Mouse (Mus musculus) olfactory bulb, adult 2 months (tissue): ENCODE measurements around the gene Cited4.

Experiments used
- CTCF ChIP-seq: fragments of 200-500 bp; IDR thresholded peaks from 2 replicates; pipeline ENCODE4 v1.5.1; 2012; ENCODE audit warnings: low read depth, mild to moderate bottlenecking, low read length, moderate library complexity; ENCODE audit not compliant: insufficient read depth
- POLR2A ChIP-seq: fragments of 200-500 bp; IDR thresholded peaks from 2 replicates; pipeline ENCODE4 v1.6.1; 2012; ENCODE audit warnings: mild to moderate bottlenecking, low read depth, low read length, moderate library complexity; ENCODE audit not compliant: insufficient read depth

GRCm38 (mm10) chr4:120702056-120702455, 35.7 kb downstream of the Cited4 start:
- no peak for TF ChIP-seq CTCF
- no peak for TF ChIP-seq POLR2A
